Mouse (Mus musculus) E14TG2a.4 (cell line): ENCODE data around the gene Nln.

Source experiments
- H3K27me3 ChIP-seq: 2 replicates; pipeline ENCODE4 v1.6.1; 2014; ENCODE audit warnings: low read length, control low read depth; ENCODE audit not compliant: insufficient read depth
- H3K36me3 ChIP-seq: 2 replicates; pipeline ENCODE4 v1.6.1; 2014; ENCODE audit warnings: low read length, control low read depth; ENCODE audit not compliant: insufficient read depth
- H3K4me1 ChIP-seq: replicated peaks from 2 replicates; pipeline ENCODE4 v1.6.1; 2014; ENCODE audit warnings: low read depth, low read length, control low read depth
- H3K4me3 ChIP-seq: replicated peaks from 2 replicates; pipeline ENCODE4 v1.5.1; 2014; ENCODE audit warnings: mild to moderate bottlenecking, low read length
- H3K9me3 ChIP-seq: 2 replicates; pipeline ENCODE4 v1.6.1; 2014; ENCODE audit warnings: low read length, control low read depth
- CTCF ChIP-seq: conservative IDR thresholded peaks from 2 replicates; pipeline ENCODE4 v1.5.1; 2014; ENCODE audit warnings: low read length
- NANOG ChIP-seq: IDR thresholded peaks from 2 replicates; pipeline ENCODE4 v1.6.1; 2014; ENCODE audit warnings: borderline replicate concordance, low read length, mixed read lengths
- POU5F1 ChIP-seq: IDR thresholded peaks from 2 replicates; pipeline ENCODE4 v1.6.1; 2014; ENCODE audit warnings: low read length, borderline replicate concordance

The Nln gene

GRCm38 (mm10) chr13:104065649-104066347 is 43.6 kb downstream of the Nln start:
- TF ChIP-seq NANOG (no peak), CTCF (no peak), POU5F1 (no peak)
- no peaks in the 10 kb centered on the region for H3K9me3 ChIP-seq
- H3K27me3 ChIP-seq: no peaks in the 10 kb centered on the region
- H3K4me3 ChIP-seq: no peak overlapping the region
- H3K36me3 ChIP-seq: peaks cover 75% of the 10 kb centered on the region
- H3K4me1 ChIP-seq: no peaks in the 10 kb centered on the region

- H3K36me3 ChIP-seq: peaks cover 67% of the 10 kb centered on the region
- H3K9me3 ChIP-seq: no peaks in the 10 kb centered on the region
- no peak overlapping the region for H3K4me3 ChIP-seq
- H3K4me1 ChIP-seq: no peaks in the 10 kb centered on the region
- H3K27me3 ChIP-seq: no peaks in the 10 kb centered on the region
- TF ChIP-seq CTCF: no peak
- no peak for TF ChIP-seq POU5F1
- TF ChIP-seq NANOG: no peak
Measured at GRCm38 (mm10) chr13:104063061-104063460, 46.4 kb downstream of the Nln start.

DNA sequence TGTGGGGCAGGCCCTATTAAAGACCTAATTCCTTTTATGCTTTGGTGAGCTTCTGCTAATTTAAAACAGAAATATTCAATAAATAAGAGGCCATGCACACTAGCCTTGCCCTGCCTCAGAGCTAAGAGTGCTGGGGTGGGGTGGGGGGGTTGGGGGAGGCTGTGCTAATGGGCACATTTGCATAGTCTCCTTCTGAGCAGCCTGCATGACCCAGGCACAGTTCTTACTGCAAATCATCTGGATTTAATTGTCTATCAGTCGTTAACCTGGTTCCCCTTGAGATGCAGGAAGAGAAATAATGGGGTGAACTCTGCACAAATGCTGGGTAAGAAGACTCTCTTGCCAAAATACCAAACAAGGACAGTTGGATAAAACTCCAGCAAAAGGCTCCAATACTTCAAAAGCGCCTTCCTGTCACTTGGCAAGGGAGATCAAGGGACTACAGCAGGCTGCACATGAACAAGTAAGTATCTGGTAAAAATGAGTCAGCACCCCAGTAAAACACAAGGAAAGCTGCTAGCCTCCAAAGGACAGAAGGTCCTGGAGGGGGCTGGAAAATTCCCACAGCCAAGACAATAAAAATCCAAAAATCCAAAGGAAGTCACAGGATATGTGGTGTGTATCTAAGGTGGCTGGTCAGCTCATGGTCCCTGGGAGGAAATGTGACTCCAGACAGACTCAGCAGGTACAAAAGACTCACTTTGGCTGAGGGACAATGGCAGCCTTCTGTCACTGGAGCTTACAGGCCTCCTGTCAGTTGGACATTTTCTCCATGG is 47.3 kb downstream of the Nln start:
- TF ChIP-seq CTCF: no peak
- TF ChIP-seq POU5F1: no peak
- TF ChIP-seq NANOG: no peak
- no peaks in the 10 kb centered on the region for H3K9me3 ChIP-seq
- H3K36me3 ChIP-seq: peaks cover 63% of the 10 kb centered on the region

GRCm38 (mm10) chr13:104060231-104060630 is 49.2 kb downstream of the Nln start:
- no peaks in the 10 kb centered on the region for H3K9me3 ChIP-seq
- no peak for TF ChIP-seq POU5F1
- TF ChIP-seq CTCF: no peak
- no peak for TF ChIP-seq NANOG

More for the DNA sequence above, 47.3 kb downstream of the Nln start:
- Histone ChIP-seq H3K4me3 (no peak overlapping the region), H3K27me3 (no peaks in the 10 kb centered on the region), H3K4me1 (no peaks in the 10 kb centered on the region)

GRCm38 (mm10) chr13:104059536-104059935 is 49.9 kb downstream of the Nln start:
- Histone ChIP-seq H3K36me3 (peaks cover 53% of the 10 kb centered on the region), H3K4me1 (no peaks in the 10 kb centered on the region), H3K27me3 (no peaks in the 10 kb centered on the region), H3K9me3 (no peaks in the 10 kb centered on the region), H3K4me3 (no peak overlapping the region)
- TF ChIP-seq POU5F1 (no peak), CTCF (no peak), NANOG (no peak)

More at GRCm38 (mm10) chr13:104060231-104060630, 49.2 kb downstream of the Nln start:
- Histone ChIP-seq H3K4me1 (no peaks in the 10 kb centered on the region), H3K36me3 (peaks cover 60% of the 10 kb centered on the region), H3K4me3 (no peak overlapping the region), H3K27me3 (no peaks in the 10 kb centered on the region)

DNA sequence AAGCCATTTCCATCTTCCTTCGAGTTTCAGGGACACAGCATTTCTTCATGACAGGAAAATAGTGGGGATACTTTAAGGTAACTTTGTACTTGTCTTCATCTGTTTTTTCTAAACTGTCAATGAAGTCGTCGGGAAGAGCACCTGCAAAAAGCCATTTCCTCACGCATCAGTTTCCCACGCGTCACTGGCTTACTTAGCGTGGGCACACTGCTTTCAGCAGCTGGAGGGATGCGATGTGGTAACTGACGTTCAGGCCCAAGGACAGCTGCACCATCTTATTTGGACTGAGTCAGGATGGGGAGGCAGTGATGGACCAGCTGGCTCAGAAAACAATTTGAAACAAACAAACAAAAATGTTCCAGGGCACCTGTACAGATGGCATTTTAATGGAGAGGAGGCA is 50.7 kb downstream of the Nln start:
- H3K4me3 ChIP-seq: no peak overlapping the region
- H3K9me3 ChIP-seq: no peaks in the 10 kb centered on the region
- no peaks in the 10 kb centered on the region for H3K27me3 ChIP-seq
- H3K36me3 ChIP-seq: peaks cover 48% of the 10 kb centered on the region
- H3K4me1 ChIP-seq: no peaks in the 10 kb centered on the region
- no peak for TF ChIP-seq NANOG
- no peak for TF ChIP-seq POU5F1
- TF ChIP-seq CTCF: no peak

GRCm38 (mm10) chr13:104052271-104052753 is 57.1 kb downstream of the Nln start:
- Histone ChIP-seq H3K27me3 (no peaks in the 10 kb centered on the region), H3K36me3 (peaks cover 39% of the 10 kb centered on the region), H3K9me3 (no peaks in the 10 kb centered on the region), H3K4me1 (no peaks in the 10 kb centered on the region), H3K4me3 (no peak overlapping the region)
- no peak for TF ChIP-seq NANOG
- TF ChIP-seq POU5F1: no peak
- TF ChIP-seq CTCF: no peak

GRCm38 (mm10) chr13:104048835-104049234 is 60.6 kb downstream of the Nln start:
- no peaks in the 10 kb centered on the region for H3K4me1 ChIP-seq
- H3K4me3 ChIP-seq: no peak overlapping the region
- no peaks in the 10 kb centered on the region for H3K9me3 ChIP-seq
- peaks cover 59% of the 10 kb centered on the region for H3K36me3 ChIP-seq
- TF ChIP-seq POU5F1 (no peak), NANOG (no peak), CTCF (no peak)
- no peaks in the 10 kb centered on the region for H3K27me3 ChIP-seq
